Mouse (Mus musculus) adrenal gland, postnatal 36 days (tissue): ENCODE measurements around the gene Wwtr1. TPM values are rescaled to one million over a fixed set of nuclear protein-coding genes. Genes with fewer than 3 reads are reported as not detected.

Experiments used
- DNase-seq, 2 experiments: peaks; one replicate each; pipeline ENCODE4 v3.0.0; 2021; ENCODE audit warnings: mixed read lengths in 1 of 2
- total RNA-seq, 2 experiments: library from RNA; stranded (reverse); gene quantifications; 2 replicates each; pipeline ENCODE4 v1.2.3; 2021

Gene Wwtr1
- total RNA-seq, 2 experiments from 2014 or later, result 42.9 to 48.9 TPM

DNA sequence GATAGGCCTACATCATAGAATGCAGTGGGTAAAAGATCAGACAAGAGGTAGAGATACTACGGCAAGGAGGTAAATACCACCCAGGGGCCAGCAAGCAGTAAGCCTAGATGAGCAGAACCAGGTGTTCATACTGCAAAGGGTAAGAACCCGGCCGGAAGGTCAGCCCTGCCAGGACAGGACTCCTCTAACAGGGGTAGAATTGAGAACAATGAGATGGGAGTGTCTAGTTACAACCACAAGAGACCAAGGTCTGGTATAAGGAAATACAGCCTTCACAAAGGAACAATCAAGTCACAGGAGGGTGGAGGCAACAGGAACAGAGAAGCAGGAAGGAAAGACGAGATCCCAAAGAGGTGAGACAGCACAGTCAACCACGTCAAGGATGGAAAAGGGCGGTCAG is 16.9 kb downstream of the Wwtr1 start:
- DNase-seq, result no peak

DNA sequence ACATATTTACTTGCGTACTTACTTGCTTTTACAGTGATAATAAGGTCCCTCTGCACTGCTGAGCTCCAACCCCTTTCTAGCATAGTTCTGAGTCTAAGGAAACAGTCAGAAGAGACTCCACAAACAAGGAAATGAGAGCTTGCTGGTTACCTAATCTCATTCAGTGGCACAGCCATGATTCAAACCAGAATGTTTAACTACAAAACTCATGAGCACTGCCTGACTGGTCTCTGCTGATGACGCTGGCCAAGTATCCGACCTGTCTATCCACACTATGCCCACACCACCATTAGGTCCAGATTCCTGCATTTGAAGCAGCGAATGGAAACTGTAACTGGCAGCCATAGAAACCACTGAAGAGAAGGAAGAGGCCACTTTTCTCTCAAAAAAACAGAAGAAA is 18.3 kb downstream of the Wwtr1 start:
- DNase-seq, result no peak

- DNase-seq, result peak; percentile 28 to 35
These were observed 20.1 kb downstream of the Wwtr1 start for GRCm38 (mm10) chr3:57555560-57555959.

GRCm38 (mm10) chr3:57554890-57555239 is 20.8 kb downstream of the Wwtr1 start:
- no peak for DNase-seq

GRCm38 (mm10) chr3:57554124-57554889 is 21.4 kb downstream of the Wwtr1 start:
- DNase-seq, result no peak

DNA sequence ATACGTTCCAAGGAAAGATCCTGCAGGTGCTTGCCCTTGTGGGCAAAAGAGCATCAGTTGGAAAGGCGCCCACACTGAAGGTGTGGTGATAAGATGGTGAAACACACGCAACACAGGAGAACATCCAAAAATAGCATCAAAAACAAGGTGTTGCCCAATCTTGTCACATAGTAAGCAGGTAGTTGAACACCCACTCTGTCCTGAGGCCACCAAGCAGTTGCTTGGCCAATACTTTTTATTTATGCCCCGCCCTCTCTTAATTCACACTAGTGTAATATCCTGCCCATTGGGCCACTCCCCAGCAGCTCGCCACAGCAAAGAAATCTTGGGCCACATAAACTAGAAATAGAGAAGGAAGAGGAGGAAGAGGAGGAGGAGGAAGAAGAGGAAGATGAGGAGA is 22.6 kb downstream of the Wwtr1 start:
- no peak for DNase-seq

- no peak for DNase-seq
These were observed 24.5 kb downstream of the Wwtr1 start for GRCm38 (mm10) chr3:57551210-57551609.

DNA sequence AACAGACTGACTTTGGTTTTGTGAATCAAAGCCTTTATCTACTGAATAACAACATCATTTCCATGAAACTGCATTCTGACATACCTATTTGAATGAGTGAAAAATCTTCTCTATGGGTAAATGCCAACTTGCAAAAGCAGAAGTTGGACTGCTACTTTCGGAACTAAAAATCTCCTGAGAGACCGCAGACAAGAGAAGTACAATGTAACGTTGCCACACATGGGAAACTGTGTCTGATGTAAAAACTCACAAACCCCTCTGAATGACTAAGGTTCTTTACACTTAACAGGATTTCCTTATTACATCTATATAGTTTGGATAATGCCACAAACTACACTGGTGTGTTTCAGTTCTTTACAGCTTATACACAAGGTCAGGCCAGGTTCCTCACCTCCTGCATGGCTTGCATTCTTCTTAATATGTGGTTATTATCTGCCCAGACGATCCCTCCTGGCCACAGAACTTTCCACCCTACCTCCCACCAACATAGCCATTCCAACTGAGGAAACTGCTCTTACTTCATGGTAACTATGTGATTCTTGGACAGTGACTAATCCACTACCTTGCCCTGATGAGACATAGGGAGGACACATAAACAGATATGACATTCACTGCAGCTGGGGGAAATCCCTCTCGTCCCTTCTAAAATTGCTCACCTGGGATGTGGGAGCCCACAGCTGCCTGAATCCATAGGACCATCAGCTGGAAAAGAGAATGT is 25.1 kb downstream of the Wwtr1 start:
- DNase-seq, result no peak

GRCm38 (mm10) chr3:57544154-57544553 is 31.6 kb downstream of the Wwtr1 start:
- DNase-seq, result peak in 1 of 2 experiments; percentile 12

DNA sequence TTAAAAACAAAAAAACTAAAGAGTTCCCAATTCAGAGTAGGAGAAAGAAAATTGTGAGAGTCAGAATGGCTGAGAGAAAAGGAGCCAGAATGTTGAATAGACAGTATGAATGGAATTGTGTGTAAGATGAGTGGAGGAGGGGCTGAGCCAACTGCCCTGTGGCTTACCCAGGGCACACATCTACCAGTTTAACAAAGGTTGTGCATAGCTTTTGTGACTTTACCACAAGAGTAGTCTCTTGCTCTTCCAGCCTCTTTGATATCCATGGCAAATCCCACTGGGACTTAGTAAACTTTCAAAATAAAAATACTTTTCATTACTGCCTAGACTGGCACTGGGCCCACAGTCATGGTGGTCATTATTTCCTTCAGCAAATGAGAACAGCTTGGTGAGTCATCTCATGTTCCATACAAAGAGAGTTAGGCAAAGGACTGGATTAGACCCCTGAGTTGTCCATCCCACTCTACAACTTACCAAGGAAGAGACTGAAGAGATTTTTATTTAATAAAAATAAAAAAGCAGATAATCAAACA is 32.8 kb downstream of the Wwtr1 start:
- DNase-seq, result no peak

DNA sequence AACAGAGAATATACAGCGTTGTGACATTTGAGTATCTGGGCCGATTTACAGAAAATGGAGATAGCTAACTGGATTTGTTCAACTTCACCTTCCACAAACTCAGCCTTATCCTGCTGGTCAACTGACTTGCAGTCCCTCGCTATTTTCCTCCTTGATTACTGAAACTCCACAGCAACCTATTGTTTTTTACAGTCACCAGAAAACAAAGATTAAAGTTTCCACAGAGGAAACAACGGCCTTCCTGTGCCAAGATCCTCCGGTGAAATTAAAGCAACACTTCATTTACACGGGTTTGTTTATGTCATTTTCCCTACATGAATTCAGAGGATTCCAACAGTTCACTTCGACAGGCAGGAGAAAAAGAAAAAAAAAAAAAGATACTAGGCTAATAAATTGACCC is 34.5 kb downstream of the Wwtr1 start:
- no peak for DNase-seq

GRCm38 (mm10) chr3:57540474-57540873 is 35.2 kb downstream of the Wwtr1 start:
- DNase-seq, result no peak

GRCm38 (mm10) chr3:57535483-57536185 is 40.1 kb downstream of the Wwtr1 start:
- peak in 1 of 2 experiments; percentile 11 for DNase-seq

- DNase-seq, result no peak
These were observed 41.3 kb downstream of the Wwtr1 start for GRCm38 (mm10) chr3:57534450-57534849.

GRCm38 (mm10) chr3:57533876-57534275 is 41.8 kb downstream of the Wwtr1 start:
- DNase-seq, result no peak

DNA sequence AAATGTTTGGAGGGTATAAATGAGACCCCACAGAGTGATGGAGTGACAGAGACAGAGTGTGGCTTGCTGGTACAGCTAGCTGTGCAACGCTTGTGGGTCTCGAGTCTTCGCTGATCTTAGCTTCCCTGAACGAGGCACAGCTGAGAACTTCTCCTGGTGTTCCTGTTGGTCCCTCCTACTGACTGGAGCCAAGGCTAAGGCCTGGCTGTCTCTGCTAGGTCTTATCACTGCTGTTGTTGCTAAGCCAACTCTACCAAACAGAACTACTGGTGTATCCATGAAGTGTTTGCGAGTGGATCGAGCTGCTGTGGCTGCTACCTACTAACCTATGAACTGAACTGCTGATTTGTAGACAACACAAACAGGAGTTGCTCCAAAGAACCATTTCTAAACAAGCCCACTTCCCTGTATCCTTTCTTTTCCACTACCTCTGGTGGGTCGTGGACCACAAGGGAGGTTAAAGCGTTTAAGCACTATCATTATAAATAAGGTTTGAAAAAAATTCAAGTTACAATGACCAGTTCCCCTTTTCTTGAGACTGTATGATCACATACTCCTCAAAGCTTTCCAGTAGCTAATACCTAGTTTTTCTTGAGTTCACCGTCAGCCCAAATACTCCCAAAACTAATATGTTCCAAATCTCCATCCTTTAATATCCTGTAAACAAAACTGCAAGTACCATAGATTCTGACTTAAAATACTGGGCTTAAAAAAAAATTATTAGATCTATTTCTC is 42.6 kb downstream of the Wwtr1 start:
- DNase-seq, result no peak

- no peak for DNase-seq
These were observed 44.9 kb downstream of the Wwtr1 start for GRCm38 (mm10) chr3:57530836-57531235.

- DNase-seq, result no peak
These were observed 45.5 kb downstream of the Wwtr1 start for GRCm38 (mm10) chr3:57530221-57530620.

DNA sequence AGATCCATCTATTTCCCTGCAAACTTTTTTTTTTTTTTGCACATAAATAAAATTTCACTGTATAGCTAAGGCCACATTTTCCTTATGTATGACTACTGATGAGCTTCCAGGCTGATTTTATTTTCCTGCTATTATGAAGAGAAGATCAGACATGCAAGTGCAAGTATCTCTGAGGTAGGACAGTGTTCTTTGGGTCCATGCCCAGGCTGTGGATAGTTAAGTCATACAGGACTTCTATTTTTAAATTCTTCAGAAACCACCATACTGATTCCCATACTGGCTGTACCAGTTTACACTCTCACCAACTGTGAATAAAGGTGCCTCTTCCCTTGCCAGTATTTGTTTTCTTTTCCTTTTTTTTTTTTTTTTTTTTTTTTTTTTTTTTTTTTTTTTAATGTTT is 48.6 kb downstream of the Wwtr1 start:
- DNase-seq, result no peak

GRCm38 (mm10) chr3:57523093-57523492 is 52.6 kb downstream of the Wwtr1 start:
- DNase-seq, result no peak

DNA sequence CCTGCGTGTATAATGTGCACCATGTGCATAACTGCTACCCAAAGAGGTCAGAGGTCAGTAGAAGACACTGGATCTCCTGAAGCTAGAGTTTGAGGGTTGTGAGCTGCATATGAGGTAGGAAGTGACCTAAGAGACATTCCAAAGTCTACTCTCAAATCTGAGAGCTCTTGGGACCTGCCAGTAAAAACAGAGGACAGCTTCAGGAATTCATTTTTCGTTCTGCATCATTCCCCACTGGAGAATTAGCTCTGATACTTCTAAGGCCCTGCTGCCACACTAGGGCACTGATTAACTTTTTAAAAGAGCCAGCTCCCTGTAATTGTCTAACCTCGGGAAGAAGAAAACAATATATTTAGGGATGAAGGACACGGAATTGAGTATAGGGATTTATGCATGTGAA is 53.8 kb downstream of the Wwtr1 start:
- no peak for DNase-seq

- DNase-seq, result no peak
These were observed 55.7 kb downstream of the Wwtr1 start for GRCm38 (mm10) chr3:57519995-57520394.
